ENCODE assay signal across 21 mouse cellular contexts in the genomic region with DNA sequence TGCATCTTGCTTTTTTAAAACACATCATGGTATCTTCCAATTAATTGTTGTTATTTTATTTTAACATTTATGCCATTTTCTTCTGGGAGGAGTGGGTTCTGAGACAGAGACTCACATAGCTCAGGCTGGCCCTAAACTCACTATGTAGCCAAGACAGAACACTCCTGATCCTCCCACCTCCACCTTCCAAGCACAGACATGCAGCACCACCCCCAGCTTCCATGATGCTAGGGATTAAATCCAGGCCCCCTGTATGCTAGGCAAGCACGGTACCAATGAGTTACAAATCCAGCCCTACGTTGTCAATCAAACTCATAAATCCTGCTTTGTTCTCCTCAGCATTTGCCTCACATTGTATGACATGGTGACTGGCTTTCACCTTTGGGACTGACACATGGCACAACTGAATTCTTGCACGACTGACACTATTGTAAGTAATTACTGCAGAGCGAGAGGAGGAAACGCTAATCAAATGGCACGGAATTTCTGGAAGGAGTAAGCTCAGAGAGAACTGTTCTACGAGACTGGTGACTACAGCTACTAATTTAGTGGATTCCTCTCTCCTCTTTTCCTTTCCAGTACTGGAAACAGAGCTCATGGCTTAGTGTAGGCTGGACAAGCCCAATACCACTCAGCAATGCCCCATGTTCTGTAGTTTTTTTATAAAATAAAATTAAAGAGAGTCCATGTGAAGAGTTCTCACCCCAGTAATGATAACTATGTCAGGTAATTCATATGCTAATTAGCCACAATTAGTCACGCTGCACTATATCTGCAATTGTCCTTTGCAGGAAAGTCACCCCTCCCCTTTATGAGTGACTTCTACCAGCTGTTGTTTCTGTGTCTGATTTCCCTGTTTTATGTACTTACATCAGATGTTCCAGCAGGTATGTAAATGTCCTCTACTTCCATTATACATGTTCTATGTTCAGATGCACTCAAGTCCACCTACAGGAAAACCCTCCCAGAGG.
A peak's percentile ranks its signal among the peaks of the same experiment; 100 is the strongest.
DNase-seq lines count a peak whose midpoint lies in the region; ATAC-seq and TF ChIP-seq lines count a peak whose summit lies in the region.
"Had no signal": no experiment of that assay in that cellular context is flagged by ENCODE, and none has a peak within 500 bp of the region (broad histone marks: within the 10 kb centered on the region; RNA-seq: fewer than 3 reads in every experiment).

No protein-coding gene starts in this region.

- H3K9me3 ChIP-seq in hindbrain, embryonic 12.5 days (replicated peaks) = no peaks in the 10 kb centered on the region
- H3K9me3 ChIP-seq in hindbrain, embryonic 10.5 days = no peaks in the 10 kb centered on the region
- no peaks in the 10 kb centered on the region for H3K9me3 ChIP-seq in neural tube, embryonic 12.5 days
- no peaks in the 10 kb centered on the region for H3K9me3 ChIP-seq in forebrain, postnatal 0 days (ENCODE audit: low read length)
- H3K9me3 ChIP-seq: intestine, embryonic 15.5 days; kidney, embryonic 15.5 days; liver, embryonic 13.5 days had no signal

- no peak overlapping the region for H3K4me3 ChIP-seq in hindbrain, embryonic 12.5 days
- H3K4me3 ChIP-seq in hindbrain, embryonic 10.5 days = no peak overlapping the region
- H3K4me3 ChIP-seq in neural tube, embryonic 12.5 days = no peak overlapping the region
- no peak overlapping the region for H3K4me3 ChIP-seq in forebrain, postnatal 0 days (ENCODE audit: low read depth, low read length)
- H3K4me3 ChIP-seq: intestine, embryonic 15.5 days; kidney, embryonic 15.5 days; liver, embryonic 13.5 days had no signal

- H3K27me3 ChIP-seq in hindbrain, embryonic 12.5 days = no peaks in the 10 kb centered on the region
- H3K27me3 ChIP-seq in hindbrain, embryonic 10.5 days (ENCODE audit: insufficient read depth, poor library complexity, severe bottlenecking) = no peaks in the 10 kb centered on the region
- H3K27me3 ChIP-seq in neural tube, embryonic 12.5 days (replicated peaks) = no peaks in the 10 kb centered on the region
- H3K27me3 ChIP-seq in forebrain, postnatal 0 days (ENCODE audit: insufficient read depth, low read length) = no peaks in the 10 kb centered on the region
- H3K27me3 ChIP-seq: intestine, embryonic 15.5 days; kidney, embryonic 15.5 days; liver, embryonic 13.5 days had no signal

- 37% methylated on average over 8 of the region's 8 CpGs for WGBS in hindbrain, embryonic 12.5 days
- 44% methylated on average over 8 of the region's 8 CpGs for WGBS in hindbrain, embryonic 10.5 days
- WGBS in neural tube, embryonic 12.5 days = 46% methylated on average over 8 of the region's 8 CpGs
- 25% methylated on average over 8 of the region's 8 CpGs for WGBS in forebrain, postnatal 0 days

- no peak overlapping the region for H3K4me2 ChIP-seq in hindbrain, embryonic 12.5 days (replicated peaks)
- no peak overlapping the region for H3K4me2 ChIP-seq in neural tube, embryonic 12.5 days (replicated peaks)
- no peak overlapping the region for H3K4me2 ChIP-seq in forebrain, postnatal 0 days (ENCODE audit: low read depth)
- H3K4me2 ChIP-seq: intestine, embryonic 15.5 days; kidney, embryonic 15.5 days; liver, embryonic 13.5 days; lung, embryonic 14.5 days had no signal

- no peaks in the 10 kb centered on the region for H3K36me3 ChIP-seq in hindbrain, embryonic 12.5 days
- H3K36me3 ChIP-seq in hindbrain, embryonic 10.5 days = no peaks in the 10 kb centered on the region
- no peaks in the 10 kb centered on the region for H3K36me3 ChIP-seq in neural tube, embryonic 12.5 days
- no peaks in the 10 kb centered on the region for H3K36me3 ChIP-seq in forebrain, postnatal 0 days (ENCODE audit: insufficient read depth)
- H3K36me3 ChIP-seq: intestine, embryonic 15.5 days; kidney, embryonic 15.5 days; liver, embryonic 13.5 days had no signal

- no peak overlapping the region for H3K27ac ChIP-seq in hindbrain, embryonic 12.5 days
- H3K27ac ChIP-seq in hindbrain, embryonic 10.5 days = no peak overlapping the region
- H3K27ac ChIP-seq in neural tube, embryonic 12.5 days = no peak overlapping the region
- H3K27ac ChIP-seq in forebrain, postnatal 0 days (ENCODE audit: low read depth, low read length) = no peak overlapping the region
- H3K27ac ChIP-seq: intestine, embryonic 15.5 days; kidney, embryonic 15.5 days; liver, embryonic 13.5 days had no signal

- peak; percentile 56 for ATAC-seq in hindbrain, embryonic 12.5 days (ENCODE audit: low FRiP score)
- peak; percentile 58; the same call in 1 of the 2 replicates for ATAC-seq in neural tube, embryonic 12.5 days (ENCODE audit: low FRiP score, low read depth)
- ATAC-seq in forebrain, postnatal 0 days = peak; percentile 51; the same call in 1 of the 2 replicates
- ATAC-seq: intestine, embryonic 15.5 days had no signal

- no peak for DNase-seq in hindbrain, embryonic 10.5 days (ENCODE audit: low spot score)
- DNase-seq in neural tube, embryonic 10.5 days (ENCODE audit: extremely low spot score, low spot score) = no peak
- DNase-seq in forebrain, postnatal 0 days = no peak
- no peak for DNase-seq in layer of hippocampus, adult 11-12 months (ENCODE audit: low spot score)
- no peak for DNase-seq in c-Kit-positive CD71-positive TER-119-positive erythroid progenitor cells, embryonic 14.5 days (ENCODE audit: low spot score)
- DNase-seq: adrenal gland, postnatal 36 days; cerebellum, adult 8-10 months; heart, adult 11 months; heart, postnatal 36 days; kidney, postnatal 4 days; liver, embryonic 13.5 days; lung, embryonic 14.5 days; lung, postnatal 36 days; right cerebral cortex, postnatal 14 days; spleen, adult 18-20 months; thymus, adult 18-20 months; thymus, postnatal 4 days had no signal

- no peak for TF ChIP-seq CTCF in forebrain, postnatal 0 days (IDR thresholded peaks at IDR 0.05; ENCODE audit: low read depth)

- no peak overlapping the region for H3K9ac ChIP-seq in hindbrain, embryonic 12.5 days
- no peak overlapping the region for H3K9ac ChIP-seq in neural tube, embryonic 12.5 days
- no peak overlapping the region for H3K9ac ChIP-seq in forebrain, postnatal 0 days
- H3K9ac ChIP-seq: intestine, embryonic 15.5 days; kidney, embryonic 15.5 days; liver, embryonic 13.5 days; lung, embryonic 14.5 days had no signal

- H3K4me1 ChIP-seq in hindbrain, embryonic 12.5 days = peaks cover 5% of the 10 kb centered on the region; the same call in 1 of the 2 replicates
- H3K4me1 ChIP-seq in hindbrain, embryonic 10.5 days (replicated peaks) = peaks cover 13% of the 10 kb centered on the region
- H3K4me1 ChIP-seq in neural tube, embryonic 12.5 days = no peaks in the 10 kb centered on the region
- H3K4me1 ChIP-seq in forebrain, postnatal 0 days (ENCODE audit: insufficient read depth) = no peaks in the 10 kb centered on the region
- H3K4me1 ChIP-seq: intestine, embryonic 15.5 days; kidney, embryonic 15.5 days; liver, embryonic 13.5 days had no signal
